Mouse (Mus musculus) brain, adult 2 months (tissue): Measurements from ENCODE around the gene Gm10577.

Source experiments
- DNase-seq: peaks from one replicate; pipeline ENCODE4 v3.0.0; 2011; ENCODE audit warnings: low read depth, low spot score

The Gm10577 gene

GRCm38 (mm10) chr4:100995617-100996016 is 24.9 kb downstream of the Gm10577 start:
- DNase-seq = no peak

GRCm38 (mm10) chr4:100994442-100995255 is 25.8 kb downstream of the Gm10577 start:
- DNase-seq = no peak

GRCm38 (mm10) chr4:100992086-100992485 is 28.4 kb downstream of the Gm10577 start:
- DNase-seq = no peak

- peak; percentile 34 for DNase-seq
Measured at GRCm38 (mm10) chr4:100990996-100991395, 29.5 kb downstream of the Gm10577 start.

GRCm38 (mm10) chr4:100988231-100988799 is 32.2 kb downstream of the Gm10577 start:
- peak; percentile 61 for DNase-seq

- no peak for DNase-seq
Measured at GRCm38 (mm10) chr4:100987187-100987586, 33.3 kb downstream of the Gm10577 start.

GRCm38 (mm10) chr4:100977522-100977921 is 43.0 kb downstream of the Gm10577 start:
- no peak for DNase-seq

- no peak for DNase-seq
Measured at GRCm38 (mm10) chr4:100974455-100975035, 46.0 kb downstream of the Gm10577 start.

- DNase-seq = peak; percentile 77
Measured at GRCm38 (mm10) chr4:100973641-100974454, 46.6 kb downstream of the Gm10577 start.
